Mouse (Mus musculus): Measurements from ENCODE around the gene Cacna1b. TPM values are rescaled to one million over a fixed set of nuclear protein-coding genes. Genes with fewer than 3 reads are reported as not detected.

Gene Cacna1b
- total RNA-seq, 2 experiments from 2014 or later: 71.3 to 77.8 TPM

GRCm38 (mm10) chr2:24646452-24647146, 116.4 kb downstream of the Cacna1b start:
- no peak for DNase-seq

DNA sequence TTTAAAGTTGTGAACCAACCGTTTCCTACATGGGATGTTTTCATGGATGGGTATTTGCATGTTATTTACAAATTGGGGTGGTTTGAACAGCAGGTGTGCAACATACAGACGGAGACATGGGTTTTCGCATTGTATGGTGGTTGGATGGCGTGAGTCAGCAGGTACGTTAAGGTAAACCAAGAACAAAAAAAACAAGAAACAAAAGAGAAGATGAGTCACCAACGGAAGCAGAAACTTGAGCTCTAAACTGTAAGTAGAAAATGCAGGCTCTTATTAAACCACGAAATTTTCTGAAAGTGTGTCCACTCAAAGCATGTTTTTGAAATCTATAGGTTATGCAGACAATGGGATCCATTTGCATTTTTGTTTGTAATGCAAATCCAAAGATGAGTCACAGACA, 120.1 kb downstream of the Cacna1b start:
- no peak for DNase-seq

DNA sequence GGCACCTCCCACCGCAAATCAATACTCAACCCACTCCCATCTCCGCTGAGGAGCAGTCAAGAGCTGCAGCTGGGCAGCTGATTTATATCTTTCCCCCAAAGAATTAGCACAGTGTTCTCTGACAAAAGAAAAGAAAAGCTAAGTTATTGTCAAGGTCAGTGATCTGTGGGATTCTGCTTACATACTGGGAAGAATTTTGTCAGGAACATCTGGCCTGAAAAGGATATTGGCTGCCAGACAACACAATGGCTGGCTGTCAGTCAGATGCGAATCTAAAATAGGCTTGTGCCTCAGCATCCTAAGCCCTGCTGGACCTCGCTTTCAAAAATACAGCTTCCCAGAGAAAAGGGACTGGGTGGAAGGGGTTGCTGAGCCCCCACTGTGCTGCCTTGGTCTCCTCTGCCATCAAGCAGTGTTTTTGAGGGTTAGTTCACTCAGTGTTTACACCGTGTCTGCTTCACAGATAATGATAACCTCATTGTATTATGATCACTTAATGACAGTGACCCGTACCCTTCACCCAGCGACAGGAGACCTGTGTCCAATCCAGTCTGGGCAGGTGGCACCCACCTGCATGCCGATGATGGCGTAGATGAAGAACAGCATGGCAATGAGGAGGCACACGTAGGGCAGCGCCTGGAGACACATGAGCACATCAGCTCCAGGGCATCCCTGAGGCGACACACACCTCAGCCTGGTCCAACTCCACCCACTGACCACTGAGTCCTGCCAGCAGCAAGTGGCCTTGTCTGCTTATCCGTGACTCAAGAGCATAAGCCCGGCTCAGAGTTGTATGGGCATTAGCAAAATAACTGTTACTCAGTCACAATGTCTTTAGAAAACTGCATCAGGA, 124.6 kb downstream of the Cacna1b start:
- DNase-seq: no peak

- DNase-seq: no peak
These were observed 129.3 kb downstream of the Cacna1b start for GRCm38 (mm10) chr2:24633645-24634044.

DNA sequence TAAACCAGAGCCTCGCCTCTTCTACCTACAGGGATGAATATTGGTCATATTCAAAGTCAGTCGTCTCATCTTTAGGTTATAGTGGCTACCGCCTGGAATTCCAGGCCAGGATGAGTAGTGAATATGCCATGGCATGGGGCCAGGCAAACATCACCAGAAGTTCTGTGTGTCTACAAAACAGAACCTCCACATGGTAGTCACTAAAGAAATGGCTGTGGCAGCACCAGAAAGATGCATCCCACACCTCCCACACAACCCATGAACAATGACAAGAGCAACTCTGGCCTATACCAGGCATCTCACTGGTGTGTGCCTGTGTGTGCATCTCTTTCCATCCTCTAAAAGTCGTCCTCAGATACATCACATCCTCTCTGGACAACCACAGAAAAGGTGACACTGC, 145.8 kb downstream of the Cacna1b start:
- no peak for DNase-seq

- DNase-seq: peak in 1 of 2 experiments; percentile 45
These were observed 153.2 kb downstream of the Cacna1b start for GRCm38 (mm10) chr2:24609789-24610188.

DNA sequence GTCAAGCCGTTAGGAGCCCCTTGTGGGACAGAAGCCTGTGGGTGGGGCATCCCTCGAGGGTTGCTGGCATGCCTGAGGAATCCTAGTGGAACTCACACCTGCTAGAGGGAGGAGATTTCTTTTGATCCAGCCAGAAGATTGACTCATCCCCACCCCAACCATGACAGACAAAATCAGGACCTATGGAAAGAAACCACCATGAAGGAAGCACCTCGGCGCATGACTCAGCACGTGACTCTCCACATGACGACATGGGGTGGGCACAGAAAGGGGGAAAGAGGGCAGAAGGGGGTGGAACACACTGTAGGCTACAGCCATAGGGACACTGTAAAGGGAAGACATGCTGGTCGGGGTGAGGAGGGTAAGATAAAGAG, 154.2 kb downstream of the Cacna1b start:
- DNase-seq: no peak

- DNase-seq: no peak
These were observed 154.8 kb downstream of the Cacna1b start for GRCm38 (mm10) chr2:24607905-24608764.

DNA sequence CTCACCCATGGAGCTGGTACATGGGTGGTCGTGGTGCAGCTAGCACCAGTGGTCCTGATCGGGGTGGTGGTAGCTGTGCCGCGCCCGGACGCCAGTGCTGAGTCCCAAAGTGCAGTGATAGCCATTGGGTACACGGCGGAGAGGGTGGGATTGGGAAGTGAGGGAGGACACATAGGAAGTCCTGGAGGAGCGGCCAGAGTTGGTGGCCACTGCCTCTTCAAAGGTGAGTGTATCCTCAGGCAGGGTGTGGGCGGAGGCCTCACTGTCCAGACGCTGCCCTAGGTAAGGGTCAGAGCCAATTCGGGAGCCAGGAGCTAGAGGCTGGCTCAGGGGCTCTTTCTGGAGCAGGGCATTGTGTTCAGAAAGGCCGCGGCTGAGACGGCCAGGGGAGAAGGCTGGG, 156.4 kb downstream of the Cacna1b start:
- DNase-seq: no peak

GRCm38 (mm10) chr2:24605096-24605495, 157.9 kb downstream of the Cacna1b start:
- DNase-seq: no peak

- DNase-seq: no peak
These were observed 173.5 kb downstream of the Cacna1b start for GRCm38 (mm10) chr2:24589426-24589825.

DNA sequence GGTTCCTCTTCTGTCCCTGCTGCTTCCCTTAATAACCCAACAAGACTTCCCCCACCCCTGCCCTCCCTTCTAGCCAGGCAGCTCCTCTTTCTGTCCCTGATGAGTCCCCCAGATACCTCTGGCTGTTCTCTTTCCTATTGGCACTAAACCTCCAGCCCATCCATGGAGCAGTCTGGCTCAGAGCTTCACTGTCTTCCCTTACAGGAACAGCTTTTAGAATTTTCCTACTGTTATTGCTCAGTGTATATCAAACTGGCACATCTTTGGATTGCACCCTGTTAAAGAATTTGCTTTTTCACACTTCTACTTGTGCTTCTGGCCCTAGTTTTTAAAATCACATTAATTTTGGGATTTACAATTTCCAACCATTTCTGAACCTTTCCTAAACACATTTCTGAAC, 175.0 kb downstream of the Cacna1b start:
- no peak for DNase-seq

GRCm38 (mm10) chr2:24574616-24575015, 188.3 kb downstream of the Cacna1b start:
- DNase-seq: peak; percentile 48 to 55

GRCm38 (mm10) chr2:24570917-24571316, 192.0 kb downstream of the Cacna1b start:
- DNase-seq: no peak

DNA sequence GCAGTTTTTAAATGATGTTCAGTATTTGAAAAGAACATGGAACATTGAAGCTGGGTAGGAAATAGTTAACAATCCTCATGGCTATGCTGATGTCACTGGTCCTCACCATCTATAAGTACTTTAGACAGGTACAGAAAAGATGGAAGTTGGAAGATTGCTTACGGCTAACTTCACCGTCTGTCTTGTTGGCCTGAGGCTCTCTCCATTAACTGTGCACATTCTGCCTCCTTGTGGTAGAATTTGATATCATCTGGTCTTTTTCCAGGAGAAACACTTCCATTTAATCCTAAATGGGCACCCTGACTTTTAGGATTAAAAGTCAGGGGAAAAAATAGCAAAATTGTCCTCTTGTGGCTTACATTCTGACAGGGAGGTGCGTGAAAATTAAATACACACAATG, 194.4 kb downstream of the Cacna1b start:
- DNase-seq: no peak

DNA sequence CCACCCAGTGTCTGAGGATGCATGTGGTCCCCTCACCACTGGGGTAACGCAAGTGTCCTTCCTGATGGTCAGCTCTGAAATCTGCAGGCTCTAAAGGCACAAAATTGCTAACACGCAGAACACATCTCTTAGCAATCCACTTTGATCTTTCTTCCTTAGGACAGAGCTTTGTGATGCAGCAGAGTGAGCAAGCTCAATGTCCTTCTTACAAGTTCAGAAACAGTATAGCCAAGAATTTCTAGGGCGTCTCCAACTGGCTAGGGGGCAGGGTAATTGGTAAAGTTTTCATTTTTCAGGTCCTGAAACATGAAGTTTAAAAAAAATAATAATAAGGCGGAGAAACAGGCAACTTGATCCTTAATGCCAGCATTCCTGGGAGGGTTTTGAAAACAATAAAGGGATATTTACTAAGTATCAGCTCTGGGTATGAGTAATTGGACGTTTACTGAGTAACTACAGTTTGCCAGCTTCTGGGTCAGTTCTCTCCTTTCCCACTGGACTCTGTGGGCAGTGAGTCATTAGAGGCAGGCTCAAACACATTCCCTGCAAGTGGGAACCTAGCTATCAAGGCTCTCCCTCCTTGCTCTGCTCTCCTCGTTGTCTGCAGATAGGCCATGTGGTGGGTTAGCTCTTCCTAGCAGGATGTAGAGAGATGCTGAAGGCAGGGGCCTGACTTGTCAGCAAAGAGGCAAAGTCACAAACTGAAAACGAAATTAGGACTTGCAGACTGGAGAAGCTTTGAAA, 200.2 kb downstream of the Cacna1b start:
- DNase-seq: no peak

DNA sequence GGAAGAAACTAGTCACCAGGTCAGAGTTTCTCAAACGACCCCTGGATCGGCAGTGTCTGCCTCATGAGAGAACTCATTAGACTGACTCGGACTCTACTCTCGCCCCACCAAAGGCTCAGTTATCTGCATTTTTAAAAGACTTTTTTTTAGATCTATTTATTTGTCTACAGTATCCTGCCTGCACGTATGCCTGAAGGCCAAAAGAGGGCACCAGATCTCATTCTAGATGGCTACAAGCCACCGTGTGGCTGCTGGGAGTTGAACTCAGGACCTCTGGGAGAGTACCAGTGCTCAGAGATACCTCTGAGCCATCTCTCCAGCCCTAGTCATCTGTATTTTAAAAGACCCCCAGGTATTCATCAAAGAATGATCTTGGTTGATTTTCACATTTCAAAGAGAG, 201.0 kb downstream of the Cacna1b start:
- no peak for DNase-seq

DNA sequence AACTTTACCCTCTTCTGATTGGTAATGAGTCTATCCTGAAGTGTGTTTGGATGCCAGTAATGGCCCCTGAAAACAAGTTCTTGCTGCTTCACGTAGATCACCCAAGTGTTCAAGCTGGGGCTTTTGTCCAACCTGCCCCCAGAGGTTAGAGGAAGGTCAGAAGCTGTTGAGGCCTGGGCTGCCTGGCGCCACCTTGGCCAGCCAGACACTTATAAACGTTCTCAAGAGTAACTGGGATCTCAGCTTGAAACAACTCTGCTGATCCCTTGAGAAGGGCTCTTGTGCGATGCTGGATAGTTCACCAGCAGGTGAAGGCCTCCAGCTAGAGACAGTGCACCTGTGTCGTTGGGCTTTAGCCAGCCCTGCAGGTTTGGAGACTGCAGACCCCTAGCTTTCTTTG, 202.8 kb downstream of the Cacna1b start:
- DNase-seq: no peak

DNA sequence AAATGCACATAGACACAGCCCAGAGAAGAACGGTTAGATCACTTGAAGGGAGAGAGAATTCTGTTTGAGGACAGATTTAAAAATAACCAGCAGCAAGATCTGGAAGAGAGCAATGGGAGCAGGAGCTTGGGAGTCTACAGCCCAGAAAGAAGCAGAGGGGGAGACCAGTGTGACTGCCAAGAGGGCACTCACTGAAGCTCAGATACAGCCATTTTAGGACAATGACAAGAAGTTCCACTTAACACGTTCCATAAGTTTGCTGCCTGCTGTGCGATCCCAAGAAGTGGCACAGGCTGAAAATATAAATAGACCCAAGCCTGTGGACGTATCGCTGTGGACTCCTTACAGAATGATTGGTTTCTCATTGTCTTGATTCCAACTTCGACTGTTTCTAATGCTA, 206.6 kb downstream of the Cacna1b start:
- no peak for DNase-seq

DNA sequence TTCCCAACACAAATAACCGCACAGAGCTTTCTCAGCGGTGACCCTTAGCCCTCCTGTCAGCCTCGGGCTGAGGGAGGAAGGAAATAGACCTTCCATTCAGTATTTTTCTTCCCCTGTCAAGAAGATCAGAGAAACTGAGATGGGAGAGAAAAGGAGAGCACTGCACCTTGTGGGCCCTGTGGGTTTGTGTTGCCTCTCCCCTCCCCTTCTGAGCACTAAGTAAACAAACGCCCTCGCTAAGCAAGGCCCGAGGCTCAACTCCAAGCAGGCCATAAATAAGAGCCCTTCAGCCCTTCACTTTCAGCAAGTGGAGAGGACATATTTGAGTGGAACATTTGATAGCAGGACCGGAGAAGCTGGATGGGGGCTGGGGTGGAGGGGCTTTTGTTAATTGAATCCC, 209.0 kb downstream of the Cacna1b start:
- DNase-seq: no peak

Data from layer of hippocampus, postnatal 36 days (tissue).